Mouse (Mus musculus): ENCODE measurements around the gene Trim71. TPM values are rescaled to one million over a fixed set of nuclear protein-coding genes. Genes with fewer than 3 reads are reported as not detected.

Trim71 gene
- total and polyA plus RNA-seq, 3 experiments, result not detected

DNA sequence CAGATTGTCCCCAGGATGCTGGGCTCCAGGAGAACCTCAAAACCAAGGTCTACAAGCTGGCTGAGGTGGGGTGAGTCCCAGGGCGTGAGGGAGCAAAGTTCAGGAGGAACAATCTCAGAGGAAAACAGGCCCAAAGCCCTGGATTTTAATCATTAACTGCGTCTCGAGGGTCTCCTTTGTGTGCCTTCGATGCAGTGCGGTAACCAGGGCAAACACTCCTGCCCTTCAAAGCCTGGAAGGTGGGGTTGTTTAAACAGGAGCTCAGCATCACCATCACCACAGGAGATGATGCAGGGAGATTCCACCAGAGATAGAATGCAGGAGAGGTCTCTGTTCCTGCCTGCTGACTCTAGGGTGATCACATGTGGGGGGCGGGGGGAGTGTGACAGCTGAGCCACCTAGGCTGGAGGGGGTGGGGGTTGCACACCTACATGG, 16.5 kb downstream of the Trim71 start:
- TF ChIP-seq JUND (IDR thresholded peaks at IDR 0.05; ENCODE audit: low read depth, low read length) (no peak), TAL1 (IDR thresholded peaks at IDR 0.05; ENCODE audit: low read length) (no peak), CHD1 (IDR thresholded peaks at IDR 0.05; ENCODE audit: low read depth, low read length) (no peak), MXI1 (IDR thresholded peaks at IDR 0.05; ENCODE audit: low read depth, low read length) (no peak), MAFK (IDR thresholded peaks at IDR 0.05; ENCODE audit: borderline replicate concordance, low read depth, low read length) (no peak), MAX (IDR thresholded peaks at IDR 0.05; ENCODE audit: low read length) (no peak), ZMIZ1 (IDR thresholded peaks at IDR 0.05; ENCODE audit: low read depth, low read length) (no peak), ZKSCAN1 (IDR thresholded peaks at IDR 0.05; ENCODE audit: low read depth, low read length) (no peak), NELFE (IDR thresholded peaks at IDR 0.05; ENCODE audit: low read depth, low read length) (no peak), ELF1 (IDR thresholded peaks at IDR 0.05; ENCODE audit: low read depth, low read length) (no peak), UBTF (IDR thresholded peaks at IDR 0.05; ENCODE audit: borderline replicate concordance, insufficient read depth, low read depth, low read length) (no peak)
- H3K9me3 ChIP-seq (replicated peaks; ENCODE audit: insufficient read depth, low read length), result no peaks in the 10 kb centered on the region
- H3K4me1 ChIP-seq (ENCODE audit: control insufficient read depth in 1 of 2, insufficient read depth in 2 of 2, low read length in 2 of 2), result no peaks in the 10 kb centered on the region
- no peak overlapping the region for H3K4me3 ChIP-seq (ENCODE audit: control insufficient read depth in 1 of 2, insufficient read depth in 1 of 2, low read depth in 2 of 2, low read length in 2 of 2)
- H3K79me2 ChIP-seq (ENCODE audit: control insufficient read depth, insufficient read depth, low read length, poor library complexity), result no peaks in the 10 kb centered on the region
- H3K36me3 ChIP-seq (ENCODE audit: control insufficient read depth in 1 of 2, insufficient read depth in 2 of 2, low read length in 2 of 2), result no peaks in the 10 kb centered on the region
- DNase-seq (ENCODE audit: low read depth, low spot score), result no peak
- no peaks in the 10 kb centered on the region for H3K27me3 ChIP-seq (ENCODE audit: control insufficient read depth in 1 of 2, insufficient read depth in 2 of 2, low read length in 2 of 2)
- H3K27ac ChIP-seq (ENCODE audit: control insufficient read depth, low read depth, low read length), result no peak overlapping the region
- no peak overlapping the region for H3K9ac ChIP-seq (ENCODE audit: control insufficient read depth, low read depth, low read length, poor library complexity, severe bottlenecking)

DNA sequence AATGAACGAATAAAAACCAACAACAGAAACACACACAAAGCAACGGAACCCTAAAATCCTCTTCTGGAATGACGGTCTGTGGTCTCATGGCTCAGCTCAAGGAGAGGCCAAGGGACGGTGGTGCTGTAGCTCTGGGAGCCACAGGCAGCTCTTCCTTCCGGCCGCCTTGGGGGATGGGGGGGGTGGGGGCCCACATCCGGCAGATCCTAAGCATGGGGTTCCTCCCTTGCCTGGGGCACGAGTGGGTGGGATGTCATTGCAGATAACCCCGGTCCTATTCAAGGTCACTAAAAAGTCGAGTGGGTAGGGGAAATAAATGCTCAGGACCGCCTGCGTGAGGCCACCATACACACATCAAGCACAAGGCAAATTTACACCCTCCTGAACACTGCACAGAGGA, 17.4 kb downstream of the Trim71 start:
- H3K27ac ChIP-seq (ENCODE audit: control insufficient read depth, low read depth, low read length), result no peak overlapping the region
- H3K9ac ChIP-seq (ENCODE audit: control insufficient read depth, low read depth, low read length, poor library complexity, severe bottlenecking), result no peak overlapping the region
- H3K4me1 ChIP-seq (ENCODE audit: control insufficient read depth in 1 of 2, insufficient read depth in 2 of 2, low read length in 2 of 2), result no peaks in the 10 kb centered on the region
- TF ChIP-seq MXI1 (IDR thresholded peaks at IDR 0.05; ENCODE audit: low read depth, low read length) (no peak), MEF2A (IDR thresholded peaks at IDR 0.05; ENCODE audit: extremely low read depth, insufficient replicate concordance, low read depth, low read length, poor library complexity, severe bottlenecking) (no peak)
- no peaks in the 10 kb centered on the region for H3K36me3 ChIP-seq (ENCODE audit: control insufficient read depth in 1 of 2, insufficient read depth in 2 of 2, low read length in 2 of 2)
- no peaks in the 10 kb centered on the region for H3K27me3 ChIP-seq (ENCODE audit: control insufficient read depth in 1 of 2, insufficient read depth in 2 of 2, low read length in 2 of 2)
- no peak overlapping the region for H3K4me3 ChIP-seq (ENCODE audit: control insufficient read depth in 1 of 2, insufficient read depth in 1 of 2, low read depth in 2 of 2, low read length in 2 of 2)
- no peaks in the 10 kb centered on the region for H3K79me2 ChIP-seq (ENCODE audit: control insufficient read depth, insufficient read depth, low read length, poor library complexity)
- no peaks in the 10 kb centered on the region for H3K9me3 ChIP-seq (replicated peaks; ENCODE audit: insufficient read depth, low read length)
- DNase-seq (ENCODE audit: low read depth, low spot score), result no peak

DNA sequence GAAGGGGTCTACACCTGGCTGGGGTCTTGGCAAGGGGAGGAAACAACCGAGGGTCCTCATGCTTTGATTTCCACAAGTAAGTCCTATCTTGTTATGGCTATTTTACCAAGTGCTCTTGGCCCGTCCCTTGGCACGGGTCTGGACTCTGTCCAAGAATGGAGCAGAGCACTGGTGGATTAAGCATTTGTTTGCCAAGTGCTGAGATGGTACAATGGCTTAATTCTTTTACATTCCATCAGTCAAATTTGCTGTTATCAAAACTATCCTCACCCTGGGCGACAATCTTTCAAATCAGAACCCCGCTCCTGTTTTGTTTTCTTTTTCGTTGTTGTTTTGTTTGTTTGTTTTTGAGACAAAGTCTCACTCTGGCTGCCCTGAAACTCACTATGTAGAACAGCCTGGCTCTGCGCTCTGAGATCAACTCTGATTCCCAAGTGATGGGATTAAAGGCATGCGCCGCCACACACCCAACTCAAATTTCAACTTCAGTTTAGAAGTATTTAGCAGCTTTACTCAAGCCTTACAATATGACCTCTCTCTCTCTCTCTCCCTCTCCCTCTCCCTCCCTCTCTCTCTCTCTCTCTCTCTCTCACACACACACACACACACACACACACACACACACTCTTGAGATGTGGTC, 19.3 kb downstream of the Trim71 start:
- H3K79me2 ChIP-seq (ENCODE audit: control insufficient read depth, insufficient read depth, low read length, poor library complexity), result no peaks in the 10 kb centered on the region
- no peaks in the 10 kb centered on the region for H3K9me3 ChIP-seq (replicated peaks; ENCODE audit: insufficient read depth, low read length)
- no peak for DNase-seq (ENCODE audit: low read depth, low spot score)
- TF ChIP-seq JUND (IDR thresholded peaks at IDR 0.05; ENCODE audit: low read depth, low read length) (no peak), RCOR1 (IDR thresholded peaks at IDR 0.05; ENCODE audit: low read depth, low read length) (no peak), MAFK (IDR thresholded peaks at IDR 0.05; ENCODE audit: borderline replicate concordance, low read depth, low read length) (no peak), GATA1 (IDR thresholded peaks at IDR 0.05; ENCODE audit: low read depth, low read length) (no peak), HCFC1 (IDR thresholded peaks at IDR 0.05; ENCODE audit: low read depth, low read length) (no peak), RAD21 (IDR thresholded peaks at IDR 0.05; ENCODE audit: low read depth, low read length) (no peak), CHD2 (IDR thresholded peaks at IDR 0.05; ENCODE audit: low read length) (no peak), POLR2A (IDR thresholded peaks at IDR 0.05; ENCODE audit: control insufficient read depth in 1 of 2, insufficient read depth in 1 of 2, low read depth in 1 of 2, low read length in 2 of 2, poor library complexity in 1 of 2) (no peak), ZKSCAN1 (IDR thresholded peaks at IDR 0.05; ENCODE audit: low read depth, low read length) (no peak)
- no peaks in the 10 kb centered on the region for H3K27me3 ChIP-seq (ENCODE audit: control insufficient read depth in 1 of 2, insufficient read depth in 2 of 2, low read length in 2 of 2)
- no peak overlapping the region for H3K9ac ChIP-seq (ENCODE audit: control insufficient read depth, low read depth, low read length, poor library complexity, severe bottlenecking)
- no peaks in the 10 kb centered on the region for H3K4me1 ChIP-seq (ENCODE audit: control insufficient read depth in 1 of 2, insufficient read depth in 2 of 2, low read length in 2 of 2)
- no peak overlapping the region for H3K27ac ChIP-seq (ENCODE audit: control insufficient read depth, low read depth, low read length)
- no peak overlapping the region for H3K4me3 ChIP-seq (ENCODE audit: control insufficient read depth in 1 of 2, insufficient read depth in 1 of 2, low read depth in 2 of 2, low read length in 2 of 2)
- H3K36me3 ChIP-seq (ENCODE audit: control insufficient read depth in 1 of 2, insufficient read depth in 2 of 2, low read length in 2 of 2), result no peaks in the 10 kb centered on the region

All from MEL (cell line).